Mouse (Mus musculus): ENCODE measurements at regions not wholly inside any gene's neighbourhood (a gene's known extent, or its start where the extent isn't known, plus 50 kb on each side); places are given as distances from the start of the nearest gene placed in this dataset.

GRCm38 (mm10) chr10:51056950-51057349, 162.4 kb downstream of the Sim1 start:
- in situ Hi-C loops (cut with MboI, MseI), result loop anchor here (10.0 kb wide), 1 partner anchor 1388 kb away; no protein-coding TSS in a partner anchor

- in situ Hi-C loops (cut with MboI, MseI), result loop anchor here (10.0 kb wide), 1 partner anchor 1386 kb away; no protein-coding TSS in a partner anchor
These were observed 163.8 kb downstream of the Sim1 start for GRCm38 (mm10) chr10:51058333-51058732.

- in situ Hi-C loops (cut with MboI, MseI), result no loop called here
These were observed 207.0 kb downstream of the Sim1 start for GRCm38 (mm10) chr10:51101590-51101989.

GRCm38 (mm10) chr10:51151833-51152232, 257.3 kb downstream of the Sim1 start:
- in situ Hi-C loops (cut with MboI, MseI), result no loop called here

- in situ Hi-C loops (cut with MboI, MseI), result no loop called here
These were observed 259.0 kb downstream of the Sim1 start for GRCm38 (mm10) chr10:51153484-51153985.

- in situ Hi-C loops (cut with MboI, MseI), result no loop called here
These were observed 259.5 kb downstream of the Sim1 start for GRCm38 (mm10) chr10:51154016-51154415.

GRCm38 (mm10) chr10:51154743-51155142, 260.2 kb downstream of the Sim1 start:
- in situ Hi-C loops (cut with MboI, MseI), result no loop called here

- in situ Hi-C loops (cut with MboI, MseI), result no loop called here
These were observed 279.1 kb downstream of the Sim1 start for GRCm38 (mm10) chr10:51173619-51174018.

- in situ Hi-C loops (cut with MboI, MseI), result no loop called here
These were observed 281.5 kb downstream of the Sim1 start for GRCm38 (mm10) chr10:51175993-51176577.

GRCm38 (mm10) chr10:51176692-51177091, 282.1 kb downstream of the Sim1 start:
- in situ Hi-C loops (cut with MboI, MseI), result no loop called here

GRCm38 (mm10) chr10:51181752-51182151, 287.2 kb downstream of the Sim1 start:
- in situ Hi-C loops (cut with MboI, MseI), result no loop called here

- in situ Hi-C loops (cut with MboI, MseI), result no loop called here
These were observed 288.9 kb upstream of the Gm49339 start for GRCm38 (mm10) chr10:51191407-51192059.

GRCm38 (mm10) chr10:51219481-51219880, 260.9 kb upstream of the Gm49339 start:
- in situ Hi-C loops (cut with MboI, MseI), result no loop called here

- in situ Hi-C loops (cut with MboI, MseI), result no loop called here
These were observed 246.8 kb upstream of the Gm49339 start for GRCm38 (mm10) chr10:51233592-51233991.

- in situ Hi-C loops (cut with MboI, MseI), result no loop called here
These were observed 244.5 kb upstream of the Gm49339 start for GRCm38 (mm10) chr10:51235586-51236575.

GRCm38 (mm10) chr10:51238103-51238502, 242.3 kb upstream of the Gm49339 start:
- in situ Hi-C loops (cut with MboI, MseI), result no loop called here

- in situ Hi-C loops (cut with MboI, MseI), result no loop called here
These were observed 227.0 kb upstream of the Gm49339 start for GRCm38 (mm10) chr10:51253439-51253838.

- in situ Hi-C loops (cut with MboI, MseI), result no loop called here
These were observed 222.8 kb upstream of the Gm49339 start for GRCm38 (mm10) chr10:51257587-51258049.

- in situ Hi-C loops (cut with MboI, MseI), result no loop called here
These were observed 209.0 kb upstream of the Gm49339 start for GRCm38 (mm10) chr10:51271364-51271763.

- in situ Hi-C loops (cut with MboI, MseI), result no loop called here
These were observed 202.2 kb upstream of the Gm49339 start for GRCm38 (mm10) chr10:51278195-51278594.

- in situ Hi-C loops (cut with MboI, MseI), result no loop called here
These were observed 198.0 kb upstream of the Gm49339 start for GRCm38 (mm10) chr10:51282451-51282850.

- in situ Hi-C loops (cut with MboI, MseI), result no loop called here
These were observed 195.9 kb upstream of the Gm49339 start for GRCm38 (mm10) chr10:51284538-51284937.
